Mouse (Mus musculus): ENCODE measurements around the gene Tmem86b. TPM values are rescaled to one million over a fixed set of nuclear protein-coding genes. Genes with fewer than 3 reads are reported as not detected.

Tmem86b gene
- 0.90 and 0.91 TPM in 2 replicates for polyA plus RNA-seq (2015; fragmentation: Nextera tagmentation; extraction: Ambion mirVana)

DNA sequence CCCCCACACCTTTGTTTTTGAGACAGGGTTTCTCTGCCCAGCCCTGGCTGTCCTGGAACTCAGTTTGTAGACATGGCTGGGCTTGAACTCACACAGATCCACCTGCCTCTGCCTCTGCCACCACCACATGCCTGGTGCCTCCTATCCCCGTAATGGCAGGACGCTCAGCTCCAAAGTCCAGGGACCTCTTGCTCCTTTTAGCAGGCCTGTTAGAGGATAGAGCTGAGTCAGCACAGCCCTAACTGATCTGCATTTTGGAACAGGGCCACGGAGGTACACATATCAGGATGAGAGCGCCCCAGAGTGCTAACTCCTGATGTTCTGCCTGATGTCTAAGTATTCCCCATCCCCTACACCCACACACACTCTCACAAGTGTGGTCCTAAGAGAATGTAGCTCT, at the start of gene Tmem86b:
Gene Tmem86b (minus strand): TSS at position 392 of the 400 bp plus-strand sequence.
- no peak within 1 kb of the TSS for H3K27ac ChIP-seq (ENCODE audit: low read length)

GRCm38 (mm10) chr7:4675200-4675599, 44.0 kb upstream of the Tmem86b start:
- Histone ChIP-seq H3K9me3 (ENCODE audit: low read length) (no peaks in the 10 kb centered on the region), H3K27me3 (replicated peaks; ENCODE audit: insufficient read depth, low read length) (no peaks in the 10 kb centered on the region), H3K36me3 (ENCODE audit: insufficient read depth, low read length) (peaks cover 6% of the 10 kb centered on the region; the same call in 1 of the 2 replicates), H3K4me1 (ENCODE audit: insufficient read depth, low read depth, low read length) (no peaks in the 10 kb centered on the region), H3K27ac (ENCODE audit: low read length) (no peak overlapping the region), H3K4me2 (replicated peaks; ENCODE audit: low read depth, low read length) (no peak overlapping the region), H3K4me3 (ENCODE audit: low read depth, low read length) (no peak overlapping the region), H3K9ac (replicated peaks; ENCODE audit: low read depth) (no peak overlapping the region)
- 91% methylated on average over 7 of the region's 7 CpGs for WGBS
- TF ChIP-seq EP300 (IDR thresholded peaks at IDR 0.05) = no peak
- no peak for TF ChIP-seq CTCF (IDR thresholded peaks at IDR 0.05)
- no peak for DNase-seq (ENCODE audit: low spot score)
- ATAC-seq = no peak

More for the DNA sequence above, at the start of gene Tmem86b:
- no peaks in the 10 kb centered on the region for H3K4me1 ChIP-seq (ENCODE audit: insufficient read depth, low read depth, low read length)
- TF ChIP-seq EP300 (IDR thresholded peaks at IDR 0.05) (no peak), CTCF (IDR thresholded peaks at IDR 0.05) (no peak)
- H3K36me3 ChIP-seq (ENCODE audit: insufficient read depth, low read length) = peaks cover 41% of the 10 kb centered on the region
- no peaks in the 10 kb centered on the region for H3K9me3 ChIP-seq (ENCODE audit: low read length)
- ATAC-seq (no peak), DNase-seq (ENCODE audit: low spot score) (no peak)
- H3K4me3 ChIP-seq (ENCODE audit: low read depth, low read length) = no peak within 1 kb of the TSS
- H3K27me3 ChIP-seq (replicated peaks; ENCODE audit: insufficient read depth, low read length) = no peaks in the 10 kb centered on the region
- 84% methylated on average over 4 of the region's 4 CpGs for WGBS
- no peak within 1 kb of the TSS for H3K9ac ChIP-seq (replicated peaks; ENCODE audit: low read depth)
- no peak within 1 kb of the TSS for H3K4me2 ChIP-seq (replicated peaks; ENCODE audit: low read depth, low read length)

DNA sequence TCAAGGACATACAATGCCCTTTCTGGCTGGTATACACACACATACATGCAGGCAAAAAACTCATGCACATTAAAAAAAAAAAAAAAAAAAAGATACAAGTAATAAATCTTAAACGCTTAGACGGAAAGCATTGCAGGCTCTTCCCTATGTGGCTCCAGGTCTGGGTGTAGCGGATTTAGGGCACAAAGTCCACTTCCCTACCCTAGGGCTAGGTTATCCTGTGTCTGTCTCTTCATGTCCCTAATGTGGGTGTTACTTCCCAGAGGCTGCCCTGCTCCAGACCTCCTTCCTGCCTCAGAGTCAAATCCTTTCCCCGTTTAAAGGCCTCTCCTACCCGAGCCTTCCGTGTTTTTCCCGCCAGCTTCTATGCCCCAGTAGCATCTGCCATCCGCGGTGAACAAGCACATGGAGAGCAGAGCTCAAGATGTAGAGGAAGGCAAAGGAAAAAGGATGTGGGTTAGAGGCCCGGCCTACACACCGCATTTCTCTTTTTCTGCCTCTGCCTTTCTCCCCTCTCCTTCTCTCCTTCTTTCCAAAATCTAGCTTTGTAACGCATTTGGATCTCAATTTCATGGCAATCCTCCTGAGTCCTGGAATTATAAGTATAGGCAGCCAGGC, 43.0 kb upstream of the Tmem86b start:
- H3K4me3 ChIP-seq (ENCODE audit: low read depth, low read length) = no peak overlapping the region
- WGBS = 88% methylated on average over 12 of the region's 12 CpGs
- no peak overlapping the region for H3K9ac ChIP-seq (replicated peaks; ENCODE audit: low read depth)
- TF ChIP-seq EP300 (IDR thresholded peaks at IDR 0.05) (no peak), CTCF (IDR thresholded peaks at IDR 0.05) (no peak)
- H3K4me1 ChIP-seq (ENCODE audit: insufficient read depth, low read depth, low read length) = no peaks in the 10 kb centered on the region
- no peaks in the 10 kb centered on the region for H3K27me3 ChIP-seq (replicated peaks; ENCODE audit: insufficient read depth, low read length)
- ATAC-seq (no peak), DNase-seq (ENCODE audit: low spot score) (no peak)
- H3K27ac ChIP-seq (ENCODE audit: low read length) = no peak overlapping the region
- no peak overlapping the region for H3K4me2 ChIP-seq (replicated peaks; ENCODE audit: low read depth, low read length)
- H3K9me3 ChIP-seq (ENCODE audit: low read length) = no peaks in the 10 kb centered on the region
- H3K36me3 ChIP-seq (ENCODE audit: insufficient read depth, low read length) = peaks cover 6% of the 10 kb centered on the region; the same call in 1 of the 2 replicates

GRCm38 (mm10) chr7:4671956-4672355, 40.7 kb upstream of the Tmem86b start:
- ATAC-seq = peak; percentile 97
- TF ChIP-seq EP300 (IDR thresholded peaks at IDR 0.05) (peak; percentile 52; the same call in 1 of the 2 replicates), CTCF (IDR thresholded peaks at IDR 0.05) (no peak)
- Histone ChIP-seq H3K4me3 (ENCODE audit: low read depth, low read length) (no peak overlapping the region), H3K9me3 (ENCODE audit: low read length) (no peaks in the 10 kb centered on the region), H3K4me2 (replicated peaks; ENCODE audit: low read depth, low read length) (no peak overlapping the region), H3K9ac (replicated peaks; ENCODE audit: low read depth) (no peak overlapping the region), H3K27me3 (replicated peaks; ENCODE audit: insufficient read depth, low read length) (no peaks in the 10 kb centered on the region), H3K27ac (ENCODE audit: low read length) (peak overlapping the region; percentile 59; the same call in 1 of the 2 replicates), H3K36me3 (ENCODE audit: insufficient read depth, low read length) (no peaks in the 10 kb centered on the region), H3K4me1 (ENCODE audit: insufficient read depth, low read depth, low read length) (no peaks in the 10 kb centered on the region)
- 57% methylated on average over 4 of the region's 4 CpGs for WGBS
- peak; percentile 90 for DNase-seq (ENCODE audit: low spot score)

GRCm38 (mm10) chr7:4670655-4671255, 39.5 kb upstream of the Tmem86b start:
- DNase-seq (ENCODE audit: low spot score) (no peak), ATAC-seq (no peak)
- no peaks in the 10 kb centered on the region for H3K27me3 ChIP-seq (replicated peaks; ENCODE audit: insufficient read depth, low read length)
- 86% methylated on average over 8 of the region's 8 CpGs for WGBS
- no peak overlapping the region for H3K4me3 ChIP-seq (ENCODE audit: low read depth, low read length)
- no peak overlapping the region for H3K27ac ChIP-seq (ENCODE audit: low read length)
- H3K4me1 ChIP-seq (ENCODE audit: insufficient read depth, low read depth, low read length) = no peaks in the 10 kb centered on the region
- no peaks in the 10 kb centered on the region for H3K36me3 ChIP-seq (ENCODE audit: insufficient read depth, low read length)
- TF ChIP-seq EP300 (IDR thresholded peaks at IDR 0.05) (no peak), CTCF (IDR thresholded peaks at IDR 0.05) (no peak)
- H3K9ac ChIP-seq (replicated peaks; ENCODE audit: low read depth) = no peak overlapping the region
- no peak overlapping the region for H3K4me2 ChIP-seq (replicated peaks; ENCODE audit: low read depth, low read length)
- H3K9me3 ChIP-seq (ENCODE audit: low read length) = no peaks in the 10 kb centered on the region

- Histone ChIP-seq H3K27ac (ENCODE audit: low read length) (no peak overlapping the region), H3K36me3 (ENCODE audit: insufficient read depth, low read length) (0 out of 2 replicates have a peak, but pooled peaks cover 5% of the 10 kb centered on the region), H3K4me2 (replicated peaks; ENCODE audit: low read depth, low read length) (no peak overlapping the region), H3K27me3 (replicated peaks; ENCODE audit: insufficient read depth, low read length) (no peaks in the 10 kb centered on the region), H3K4me1 (ENCODE audit: insufficient read depth, low read depth, low read length) (no peaks in the 10 kb centered on the region), H3K9me3 (ENCODE audit: low read length) (no peaks in the 10 kb centered on the region), H3K9ac (replicated peaks; ENCODE audit: low read depth) (no peak overlapping the region), H3K4me3 (ENCODE audit: low read depth, low read length) (no peak overlapping the region)
- DNase-seq (ENCODE audit: low spot score) (no peak), ATAC-seq (no peak)
- 93% methylated on average over 9 of the region's 9 CpGs for WGBS
- no peak for TF ChIP-seq CTCF (IDR thresholded peaks at IDR 0.05)
These were observed 37.9 kb upstream of the Tmem86b start for GRCm38 (mm10) chr7:4669156-4669555.

All from lung, postnatal 0 days (tissue).